23 mouse cellular contexts compared by ENCODE assay signal in the genomic region with DNA sequence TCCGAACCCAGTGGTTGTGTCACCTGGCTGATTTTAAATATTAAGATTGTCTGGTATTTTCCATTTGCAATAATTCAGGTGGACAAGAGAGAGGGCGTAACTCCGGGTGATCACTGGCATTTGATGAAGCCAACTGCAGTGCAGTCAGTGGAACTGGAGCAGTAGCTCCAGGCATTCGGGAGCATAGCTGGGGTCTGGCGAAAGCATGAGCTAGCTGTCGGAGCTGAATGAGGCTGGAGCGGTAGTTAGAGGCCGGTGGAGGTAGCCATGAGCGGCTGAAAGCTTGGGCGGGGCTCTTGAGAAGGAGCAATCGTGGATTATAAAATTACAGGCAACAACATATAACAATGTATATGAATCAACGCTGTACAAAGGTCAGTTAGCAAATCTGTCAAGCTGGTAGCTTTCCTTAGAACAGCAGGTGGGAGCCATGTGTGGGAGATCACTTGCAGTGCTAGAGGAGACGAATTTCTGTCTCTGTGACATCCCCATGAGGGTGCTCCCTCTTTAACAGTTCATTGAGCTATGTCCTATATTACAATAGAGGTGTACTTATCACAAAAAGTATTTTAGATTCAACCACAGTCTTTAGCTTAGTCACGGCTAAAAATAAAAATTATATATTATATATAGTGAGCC.
A peak's percentile ranks its signal among the peaks of the same experiment; 100 is the strongest.
DNase-seq lines count a peak whose midpoint lies in the region; ATAC-seq lines count a peak whose summit lies in the region.
"Had no signal": no experiment of that assay in that cellular context is flagged by ENCODE, and none has a peak within 500 bp of the region (broad histone marks: within the 10 kb centered on the region; RNA-seq: fewer than 3 reads in every experiment).

No protein-coding gene starts in this region.

- H3K4me2 ChIP-seq in hindbrain, embryonic 15.5 days: no peak overlapping the region
- H3K4me2 ChIP-seq: heart, embryonic 15.5 days; midbrain, embryonic 15.5 days had no signal

- no peak overlapping the region for H3K27ac ChIP-seq in hindbrain, embryonic 15.5 days (replicated peaks)
- no peak overlapping the region for H3K27ac ChIP-seq in hindbrain, embryonic 10.5 days
- H3K27ac ChIP-seq in embryonic facial prominence, embryonic 10.5 days (replicated peaks): no peak overlapping the region
- H3K27ac ChIP-seq: forebrain, embryonic 10.5 days; heart, embryonic 15.5 days; left cerebral cortex, adult 2 months; limb, embryonic 10.5 days; midbrain, embryonic 15.5 days; stomach, postnatal 0 days had no signal

- WGBS in hindbrain, embryonic 15.5 days: 64% methylated on average over 14 of the region's 14 CpGs
- 71% methylated on average over 14 of the region's 14 CpGs for WGBS in hindbrain, embryonic 10.5 days
- 76% methylated on average over 14 of the region's 14 CpGs for WGBS in embryonic facial prominence, embryonic 10.5 days

- peak; percentile 56; the same call in 1 of the 2 replicates for ATAC-seq in hindbrain, embryonic 15.5 days (ENCODE audit: low FRiP score, low read depth)
- ATAC-seq: liver, postnatal 0 days; midbrain, embryonic 15.5 days had no signal

- H3K36me3 ChIP-seq in hindbrain, embryonic 15.5 days: no peaks in the 10 kb centered on the region
- no peaks in the 10 kb centered on the region for H3K36me3 ChIP-seq in hindbrain, embryonic 10.5 days
- no peaks in the 10 kb centered on the region for H3K36me3 ChIP-seq in embryonic facial prominence, embryonic 10.5 days (replicated peaks)
- H3K36me3 ChIP-seq: forebrain, embryonic 10.5 days; G1E; heart, embryonic 15.5 days; limb, embryonic 10.5 days; midbrain, embryonic 15.5 days had no signal

- no peak overlapping the region for H3K9ac ChIP-seq in hindbrain, embryonic 15.5 days
- H3K9ac ChIP-seq: heart, embryonic 15.5 days; liver, postnatal 0 days; midbrain, embryonic 15.5 days had no signal

- peak; percentile 16 to 33 for DNase-seq in cerebellum, postnatal 14 days
- no peak for DNase-seq in cerebellum, adult 11-12 months
- no peak for DNase-seq in hindbrain, embryonic 10.5 days (ENCODE audit: low spot score)
- peak; percentile 3 to 22 for DNase-seq in kidney, postnatal 4 days
- no peak for DNase-seq in kidney, adult 8-10 months
- DNase-seq in embryonic facial prominence, embryonic 10.5 days (ENCODE audit: low spot score): peak; percentile 9
- no peak for DNase-seq in yolk sac, embryonic 10.5 days (ENCODE audit: low spot score)
- DNase-seq: adrenal gland, postnatal 25 days; cerebellum, adult 9-10 months; embryo, embryonic 11 days; gastrocnemius, postnatal 36 days; heart, postnatal 4 days; liver, postnatal 0 days; lung, postnatal 10 days had no signal

- no peaks in the 10 kb centered on the region for H3K27me3 ChIP-seq in hindbrain, embryonic 15.5 days
- H3K27me3 ChIP-seq in hindbrain, embryonic 10.5 days (ENCODE audit: insufficient read depth, poor library complexity, severe bottlenecking): no peaks in the 10 kb centered on the region
- H3K27me3 ChIP-seq in embryonic facial prominence, embryonic 10.5 days (replicated peaks; ENCODE audit: low read depth, poor library complexity, severe bottlenecking): no peaks in the 10 kb centered on the region
- H3K27me3 ChIP-seq: heart, embryonic 15.5 days; midbrain, embryonic 15.5 days had no signal

- 0 out of 2 replicates have a peak, but pooled peaks cover 2% of the 10 kb centered on the region for H3K4me1 ChIP-seq in hindbrain, embryonic 15.5 days (replicated peaks)
- peaks cover 6% of the 10 kb centered on the region for H3K4me1 ChIP-seq in hindbrain, embryonic 10.5 days (replicated peaks)
- H3K4me1 ChIP-seq in embryonic facial prominence, embryonic 10.5 days: peaks cover 19% of the 10 kb centered on the region
- H3K4me1 ChIP-seq: forebrain, embryonic 10.5 days; heart, embryonic 15.5 days; midbrain, embryonic 15.5 days had no signal

- H3K9me3 ChIP-seq in hindbrain, embryonic 15.5 days: no peaks in the 10 kb centered on the region
- H3K9me3 ChIP-seq in hindbrain, embryonic 10.5 days: no peaks in the 10 kb centered on the region
- no peaks in the 10 kb centered on the region for H3K9me3 ChIP-seq in embryonic facial prominence, embryonic 10.5 days
- H3K9me3 ChIP-seq: forebrain, embryonic 10.5 days; G1E; heart, embryonic 15.5 days; limb, embryonic 10.5 days; midbrain, embryonic 15.5 days had no signal

- H3K4me3 ChIP-seq in hindbrain, embryonic 15.5 days: no peak overlapping the region
- no peak overlapping the region for H3K4me3 ChIP-seq in hindbrain, embryonic 10.5 days
- no peak overlapping the region for H3K4me3 ChIP-seq in embryonic facial prominence, embryonic 10.5 days
- H3K4me3 ChIP-seq: forebrain, embryonic 10.5 days; heart, embryonic 15.5 days; left cerebral cortex, adult 2 months; limb, embryonic 10.5 days; midbrain, embryonic 15.5 days; myocyte had no signal

Comparison
In these comparisons a context has a peak if more than half of its experiments do, and no peak if none do; other contexts are left out.
1. DNase-seq: peak in cerebellum, postnatal 14 days (2 of 2), kidney, postnatal 4 days (2 of 2) and embryonic facial prominence, embryonic 10.5 days (single experiment); none in cerebellum, adult 11-12 months (single experiment), hindbrain, embryonic 10.5 days (single experiment), kidney, adult 8-10 months (0 of 2) and yolk sac, embryonic 10.5 days (single experiment).